Mouse (Mus musculus) adrenal gland, postnatal 10 days (tissue): ENCODE data around the gene Shq1. TPM values are rescaled to one million over a fixed set of nuclear protein-coding genes. Genes with fewer than 3 reads are reported as not detected.

Experiments
- DNase-seq: peaks from one replicate; pipeline ENCODE4 v3.0.0; 2021; ENCODE audit warnings: mixed read lengths
- total RNA-seq, 2 experiments: library from RNA; stranded (reverse); gene quantifications; 2 replicates each; pipeline ENCODE4 v1.2.3; 2021

Gene Shq1
- total RNA-seq, 2 experiments from 2014 or later = 9.0 to 9.4 TPM

DNA sequence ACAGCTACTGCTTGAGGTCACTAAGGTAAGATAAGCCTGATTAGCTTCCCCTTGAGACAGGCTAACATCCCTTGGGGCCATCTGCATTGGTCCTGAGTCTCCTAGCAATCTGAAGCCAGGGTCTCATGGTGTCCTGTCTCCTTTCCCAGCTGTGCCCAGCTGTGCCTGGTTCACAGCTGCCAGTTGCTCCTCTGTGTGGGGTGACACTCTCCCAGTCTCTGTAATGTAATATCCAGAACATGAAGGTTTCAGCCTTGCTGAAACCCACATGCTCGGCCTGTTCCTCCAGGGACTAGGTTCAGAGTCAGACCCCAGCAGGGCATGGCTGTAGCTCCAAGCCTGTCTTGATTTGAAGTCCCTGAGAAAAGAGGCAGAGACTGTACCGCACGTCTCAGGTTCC, 141.3 kb downstream of the Shq1 start:
- no peak for DNase-seq

DNA sequence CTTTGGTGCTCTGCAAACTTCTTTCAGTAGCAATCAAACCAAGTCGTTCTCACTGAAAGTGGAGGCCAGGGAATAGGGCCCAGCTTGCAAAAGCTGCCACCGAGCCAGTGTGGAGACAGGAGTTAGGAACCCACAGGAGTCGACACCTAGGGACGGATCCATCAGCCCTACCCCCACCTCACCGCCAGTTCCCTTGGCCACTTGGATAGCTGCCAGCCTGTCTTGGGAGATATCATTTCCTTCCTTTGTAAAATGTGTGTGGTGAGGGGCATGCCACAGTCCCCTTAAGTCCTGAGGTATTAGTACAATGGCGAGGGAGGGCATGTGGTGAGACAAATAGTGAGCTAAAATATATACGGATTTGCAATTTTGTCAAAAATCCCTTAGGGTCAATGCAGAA, 142.4 kb downstream of the Shq1 start:
- no peak for DNase-seq

DNA sequence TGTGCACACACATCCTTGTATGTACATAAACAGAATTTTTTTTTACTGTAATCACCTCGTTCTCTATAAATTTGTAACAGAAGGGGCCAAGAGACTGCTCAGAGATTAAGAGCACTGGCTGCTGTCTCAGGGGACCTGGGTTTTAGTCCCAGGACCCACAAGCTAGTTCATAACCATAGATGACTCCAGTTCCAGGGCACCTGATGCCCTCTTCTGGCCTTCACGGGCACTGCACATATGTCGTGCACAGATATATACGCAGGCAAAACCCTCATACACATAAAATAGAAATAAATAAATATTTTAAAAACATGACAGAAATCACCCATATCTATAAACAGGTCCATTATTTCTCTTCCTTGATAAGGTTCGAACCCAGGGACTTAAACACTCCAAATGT, 143.0 kb downstream of the Shq1 start:
- peak; percentile 31 for DNase-seq

DNA sequence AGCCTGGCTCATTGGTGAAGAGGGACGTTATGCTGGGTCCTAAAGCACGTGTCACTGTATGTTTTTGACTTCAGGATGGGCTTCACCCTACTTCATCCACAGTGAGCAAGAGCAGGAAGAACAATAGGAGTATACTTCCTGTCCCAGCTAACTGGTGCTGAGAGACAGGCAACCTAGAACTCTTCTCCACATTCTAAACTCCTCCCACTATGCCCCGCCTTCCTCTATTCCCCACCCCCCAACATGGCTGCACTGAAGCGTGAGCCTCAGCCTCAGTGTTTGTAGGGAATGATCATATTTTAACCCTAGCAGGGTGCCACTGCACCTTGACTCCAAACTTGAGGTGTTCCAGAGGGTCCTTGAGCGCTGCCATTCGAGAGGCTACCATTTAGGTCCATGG, 143.8 kb downstream of the Shq1 start:
- DNase-seq = no peak

DNA sequence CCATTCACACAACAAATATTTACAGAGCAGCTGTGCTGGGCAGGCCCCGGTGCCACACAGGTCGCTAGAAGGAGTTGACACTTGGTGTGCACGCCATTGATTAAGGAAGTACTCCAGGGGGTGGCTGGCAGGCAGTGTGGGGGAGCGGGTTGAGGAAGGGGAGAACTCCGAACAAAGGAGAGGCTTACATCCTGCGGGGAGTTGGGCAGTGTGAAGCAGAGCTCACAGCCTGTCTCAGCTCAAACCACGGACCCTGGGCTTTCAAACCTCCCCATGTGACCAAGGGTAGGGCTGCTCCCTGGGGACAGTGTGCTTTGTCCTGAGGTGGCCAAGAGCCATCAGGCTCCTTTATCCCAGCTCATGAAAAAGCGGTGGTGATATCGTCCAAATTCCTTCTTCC, 144.9 kb downstream of the Shq1 start:
- no peak for DNase-seq

DNA sequence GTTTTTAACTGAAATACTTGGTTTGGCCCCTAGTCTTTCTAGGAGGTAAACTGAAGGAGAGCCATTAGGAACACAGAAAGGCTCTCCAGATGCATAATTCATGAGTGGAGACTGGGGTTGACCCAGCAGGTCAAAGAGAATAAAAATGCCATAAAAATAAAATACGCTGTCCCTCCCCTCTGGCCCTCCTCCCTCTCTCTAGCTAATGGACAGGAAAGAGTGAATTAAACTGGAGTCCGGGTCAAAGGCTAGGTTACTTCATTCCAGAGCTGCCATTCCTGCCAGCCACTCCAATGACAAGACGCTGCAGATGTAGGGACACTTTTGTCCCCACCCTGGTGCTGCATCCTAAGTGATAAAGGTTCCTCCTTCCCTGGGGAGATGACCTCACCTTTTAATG, 145.5 kb downstream of the Shq1 start:
- DNase-seq = no peak

DNA sequence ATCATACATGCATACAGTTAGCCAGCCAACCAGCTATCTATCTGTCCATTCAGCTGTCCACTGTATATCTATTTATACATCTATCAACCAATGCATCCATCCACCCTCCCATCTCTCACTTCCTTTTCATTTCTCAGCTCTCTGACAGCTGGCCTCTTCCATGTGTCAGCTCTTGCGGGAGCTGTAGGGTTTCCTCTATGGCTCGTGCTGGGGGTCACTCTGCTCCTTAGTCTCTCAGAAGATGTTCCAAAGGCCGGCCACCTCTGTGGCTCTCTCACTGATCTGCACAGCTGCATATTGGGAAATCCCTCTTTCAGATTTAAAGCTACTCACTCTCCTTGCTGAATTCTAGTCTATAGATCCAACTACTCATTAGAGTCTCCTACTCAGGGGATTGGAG, 148.5 kb downstream of the Shq1 start:
- no peak for DNase-seq

DNA sequence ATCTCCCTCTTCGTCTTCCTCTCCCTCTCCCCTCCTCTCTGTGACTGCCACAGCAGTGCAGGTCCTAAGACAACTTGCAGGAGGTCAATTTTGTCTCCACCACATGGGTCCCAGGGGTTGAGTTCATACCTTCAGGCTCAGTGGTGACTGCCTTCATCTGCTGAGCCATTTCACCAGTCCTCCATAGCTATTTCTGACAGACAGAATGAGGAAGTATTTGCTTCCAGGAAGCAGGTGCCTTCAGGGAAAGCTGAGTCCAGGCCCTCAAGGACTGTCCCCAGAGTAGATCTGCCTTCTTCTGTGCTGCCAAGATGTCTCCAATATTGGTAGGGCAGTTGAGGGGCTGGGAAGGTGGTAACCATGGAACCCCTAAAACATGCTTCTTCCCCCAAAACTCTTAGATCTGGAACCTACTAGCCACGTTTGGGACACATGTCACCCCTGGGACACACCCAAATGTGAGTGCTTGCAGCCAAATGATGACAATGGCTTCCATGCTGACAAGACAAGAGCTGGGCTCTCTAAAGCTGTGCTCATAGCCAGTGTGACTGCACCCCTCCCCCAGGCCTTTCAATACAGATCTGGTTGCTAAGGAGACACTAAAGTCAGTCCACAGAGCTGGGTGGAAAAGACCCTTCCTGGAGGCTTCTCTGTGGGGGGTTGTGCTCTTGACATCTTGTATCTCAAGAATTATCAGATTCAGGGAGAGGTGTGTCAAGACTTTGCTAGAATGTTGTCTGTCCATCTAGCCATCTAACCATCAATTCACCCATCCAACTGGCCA, 149.2 kb downstream of the Shq1 start:
- no peak for DNase-seq

DNA sequence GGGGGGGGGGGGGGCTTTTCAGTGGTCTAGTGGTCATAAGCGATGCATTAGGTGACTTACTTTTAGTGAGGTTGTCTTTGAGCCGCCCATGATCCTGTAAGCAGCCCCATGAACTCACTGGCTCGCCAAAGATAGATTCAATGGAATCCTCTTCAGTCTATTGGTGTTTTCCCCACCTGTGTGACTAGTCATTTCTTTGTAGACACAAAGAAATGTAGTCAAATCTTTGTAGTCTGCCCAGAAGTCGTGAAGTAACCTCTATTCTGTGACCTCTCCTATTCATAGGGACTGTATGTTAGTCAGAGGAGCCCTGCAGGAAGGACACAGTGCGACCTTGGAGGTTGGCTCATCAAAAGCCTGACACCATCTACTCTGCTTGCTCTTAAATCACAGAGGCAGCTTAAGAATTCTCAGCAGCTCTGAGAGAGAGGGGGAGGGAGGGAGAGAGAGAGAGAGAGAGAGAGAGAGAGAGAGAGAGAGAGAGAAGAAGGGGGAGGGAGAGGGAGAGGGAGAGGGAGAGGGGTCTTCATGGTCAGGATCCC, 150.3 kb downstream of the Shq1 start:
- peak; percentile 34 for DNase-seq

DNA sequence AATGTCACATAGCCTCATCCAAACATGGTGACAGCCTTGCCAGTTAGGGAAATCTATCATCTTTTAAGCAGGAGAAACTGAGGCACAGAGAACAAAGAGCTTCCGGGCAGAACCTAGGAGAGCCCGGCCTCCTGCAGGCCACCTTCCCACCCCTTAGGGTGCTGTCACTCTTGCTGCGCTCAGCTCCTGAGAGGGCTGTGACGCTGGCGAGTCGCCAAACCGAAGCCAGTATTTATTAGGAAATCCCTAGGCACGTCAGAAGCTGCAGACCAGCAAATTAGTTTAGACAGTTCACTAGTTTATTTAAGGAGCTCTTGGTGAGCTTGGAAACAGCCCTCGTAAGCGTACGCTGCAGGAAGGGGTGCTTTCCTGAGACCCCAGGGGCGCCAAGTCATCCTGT, 151.1 kb downstream of the Shq1 start:
- DNase-seq = peak; percentile 37

Other genes with a start within 250 kb of the Shq1 start
- gene Gxylt2, start 33.6 kb upstream of the Shq1 start, total RNA-seq = 1 to 10 TPM; 1.9 to 3.3 TPM
- 10 to 100 TPM; 64.2 to 68.3 TPM for gene Ppp4r2, start 162.5 kb upstream of the Shq1 start, total RNA-seq